Mouse (Mus musculus): ENCODE results near the gene Cfap300.

Gene Cfap300

GRCm38 (mm10) chr9:8042338-8043043 is at the start of gene Cfap300:
Cfap300 (minus strand) TSS chr9:8042823.
- peak; percentile 89 for DNase-seq (ENCODE audit: low read depth, low spot score)

GRCm38 (mm10) chr9:8078882-8079281 is 36.3 kb upstream of the Cfap300 start:
- no peak for DNase-seq (ENCODE audit: low read depth, low spot score)

- DNase-seq (ENCODE audit: low read depth, low spot score): no peak
These were observed 31.7 kb upstream of the Cfap300 start for GRCm38 (mm10) chr9:8074345-8074744.

- no peak for DNase-seq (ENCODE audit: low read depth, low spot score)
These were observed 30.7 kb upstream of the Cfap300 start for GRCm38 (mm10) chr9:8073203-8073755.

- DNase-seq (ENCODE audit: low read depth, low spot score): no peak
These were observed 17.0 kb upstream of the Cfap300 start for GRCm38 (mm10) chr9:8059636-8060035.

- no peak for DNase-seq (ENCODE audit: low read depth, low spot score)
These were observed 12.2 kb upstream of the Cfap300 start for GRCm38 (mm10) chr9:8054831-8055230.

- DNase-seq (ENCODE audit: low read depth, low spot score): no peak
These were observed 393 bp upstream of the Cfap300 start for GRCm38 (mm10) chr9:8043044-8043387.

GRCm38 (mm10) chr9:8035546-8035945 is 7.1 kb downstream of the Cfap300 start:
- no peak for DNase-seq (ENCODE audit: low read depth, low spot score)

- DNase-seq (ENCODE audit: low read depth, low spot score): no peak
These were observed 7.5 kb downstream of the Cfap300 start for GRCm38 (mm10) chr9:8035091-8035490.

- DNase-seq (ENCODE audit: low read depth, low spot score): no peak
These were observed 8.5 kb downstream of the Cfap300 start for GRCm38 (mm10) chr9:8034143-8034542.

- DNase-seq (ENCODE audit: low read depth, low spot score): no peak
These were observed 9.8 kb downstream of the Cfap300 start for GRCm38 (mm10) chr9:8032847-8033246.

- no peak for DNase-seq (ENCODE audit: low read depth, low spot score)
These were observed 24.0 kb downstream of the Cfap300 start for GRCm38 (mm10) chr9:8018609-8019008.

- no peak for DNase-seq (ENCODE audit: low read depth, low spot score)
These were observed 25.2 kb downstream of the Cfap300 start for GRCm38 (mm10) chr9:8017253-8017913.

- peak; percentile 59 for DNase-seq (ENCODE audit: low read depth, low spot score)
These were observed 38.1 kb downstream of the Cfap300 start, which contains the start of gene Yap1 for GRCm38 (mm10) chr9:8004370-8004991. Yap1 (minus strand) TSS chr9:8004596.

- DNase-seq (ENCODE audit: low read depth, low spot score): no peak
These were observed 39.0 kb downstream of the Cfap300 start for GRCm38 (mm10) chr9:8003301-8004271.

GRCm38 (mm10) chr9:8002806-8003205 is 39.8 kb downstream of the Cfap300 start:
- no peak for DNase-seq (ENCODE audit: low read depth, low spot score)

- no peak for DNase-seq (ENCODE audit: low read depth, low spot score)
These were observed 41.3 kb downstream of the Cfap300 start for GRCm38 (mm10) chr9:8001352-8001751.

- DNase-seq (ENCODE audit: low read depth, low spot score): no peak
These were observed 48.3 kb downstream of the Cfap300 start for GRCm38 (mm10) chr9:7994275-7994674.

- no peak for DNase-seq (ENCODE audit: low read depth, low spot score)
These were observed 50.0 kb downstream of the Cfap300 start for GRCm38 (mm10) chr9:7992651-7993050.

- DNase-seq (ENCODE audit: low read depth, low spot score): no peak
These were observed 51.7 kb downstream of the Cfap300 start for GRCm38 (mm10) chr9:7990897-7991296.

- no peak for DNase-seq (ENCODE audit: low read depth, low spot score)
These were observed 55.5 kb downstream of the Cfap300 start for GRCm38 (mm10) chr9:7987119-7987518.
